7 mouse cellular contexts compared by ENCODE assay signal in the genomic region with DNA sequence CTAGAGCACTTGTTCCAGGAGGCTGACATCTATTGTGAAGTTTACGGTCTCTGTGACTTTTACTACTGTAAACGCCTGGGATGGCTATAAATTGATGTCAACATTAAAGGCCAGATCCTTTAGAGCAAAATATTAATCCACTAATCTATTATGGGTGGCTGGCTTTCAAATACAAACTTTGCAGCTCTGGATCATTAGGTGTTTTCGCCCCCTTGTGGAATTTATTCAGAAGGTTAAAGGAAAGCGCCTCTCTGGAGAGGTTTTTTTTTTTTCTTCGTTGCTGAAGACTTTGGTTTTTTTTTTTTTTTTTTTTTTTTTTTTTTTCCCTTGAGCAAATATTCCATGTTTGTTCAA. TPM values are rescaled to one million over a fixed set of nuclear protein-coding genes. Genes with fewer than 3 reads are reported as not detected.
DNase-seq lines count a peak whose midpoint lies in the region; ATAC-seq and TF ChIP-seq lines count a peak whose summit lies in the region.

No protein-coding gene starts in this region.

- H3K27me3 ChIP-seq in spleen, adult 2 months (ENCODE audit: control insufficient read depth, insufficient read depth, low read length) = no peaks in the 10 kb centered on the region
- H3K27me3 ChIP-seq in hindbrain, embryonic 13.5 days = no peaks in the 10 kb centered on the region
- H3K27me3 ChIP-seq in liver, postnatal 0 days (ENCODE audit: insufficient read depth, low read length) = no peaks in the 10 kb centered on the region

- no peaks in the 10 kb centered on the region for H3K36me3 ChIP-seq in spleen, adult 2 months (ENCODE audit: control insufficient read depth, insufficient read depth, low read length)
- H3K36me3 ChIP-seq in hindbrain, embryonic 13.5 days = no peaks in the 10 kb centered on the region
- H3K36me3 ChIP-seq in liver, postnatal 0 days (replicated peaks; ENCODE audit: insufficient read depth, low read length) = no peaks in the 10 kb centered on the region

- ATAC-seq in hindbrain, embryonic 13.5 days (ENCODE audit: low FRiP score) = no peak
- no peak for ATAC-seq in liver, postnatal 0 days

- H3K4me3 ChIP-seq in spleen, adult 2 months (ENCODE audit: extremely low read depth, insufficient read depth, insufficient read length) = no peak overlapping the region
- no peak overlapping the region for H3K4me3 ChIP-seq in cortical plate, adult 2 months (ENCODE audit: insufficient read depth, low read length)
- peak overlapping the region; percentile 99 for H3K4me3 ChIP-seq in hindbrain, embryonic 13.5 days
- peak overlapping the region; percentile 13 for H3K4me3 ChIP-seq in liver, postnatal 0 days (ENCODE audit: low read depth, low read length)

- H3K4me1 ChIP-seq in spleen, adult 2 months (ENCODE audit: control insufficient read depth, insufficient read depth, insufficient read length) = no peaks in the 10 kb centered on the region
- H3K4me1 ChIP-seq in cortical plate, adult 2 months (ENCODE audit: control insufficient read depth, insufficient read depth, low read length) = peaks cover 5% of the 10 kb centered on the region; the same call in 1 of the 2 replicates
- peaks cover 23% of the 10 kb centered on the region for H3K4me1 ChIP-seq in hindbrain, embryonic 13.5 days (replicated peaks)
- peaks cover 10% of the 10 kb centered on the region; the same call in 1 of the 2 replicates for H3K4me1 ChIP-seq in liver, postnatal 0 days (ENCODE audit: insufficient read depth)

- WGBS in spleen, adult 2 months = 9% methylated on average over 5 of the region's 5 CpGs
- 5% methylated on average over 5 of the region's 5 CpGs for WGBS in hindbrain, embryonic 13.5 days
- WGBS in liver, postnatal 0 days (ENCODE audit: insufficient replicate concordance) = 2% methylated on average over 5 of the region's 5 CpGs

- intact Hi-C loops in gastrocnemius, postnatal 36 days (cut with DNase I) = loop anchor here (10.0 kb wide), 3 partner anchors 363 to 1173 kb away; no protein-coding TSS in a partner anchor

- no peaks in the 10 kb centered on the region for H3K9me3 ChIP-seq in hindbrain, embryonic 13.5 days
- H3K9me3 ChIP-seq in liver, postnatal 0 days (ENCODE audit: low read length) = no peaks in the 10 kb centered on the region

- TF ChIP-seq POLR2A in spleen, adult 2 months (IDR thresholded peaks at IDR 0.05; ENCODE audit: low read depth, low read length) = no peak
- TF ChIP-seq POLR2A in cortical plate, adult 2 months (IDR thresholded peaks at IDR 0.05; ENCODE audit: extremely low read depth, insufficient read depth, low read length) = no peak

- no peak for TF ChIP-seq EP300 in liver, postnatal 0 days (IDR thresholded peaks at IDR 0.05; ENCODE audit: low read depth)

- peak overlapping the region; percentile 59 for H3K4me2 ChIP-seq in hindbrain, embryonic 13.5 days
- peak overlapping the region; percentile 63 for H3K4me2 ChIP-seq in liver, postnatal 0 days (ENCODE audit: low read depth, low read length)

- no peak overlapping the region for H3K27ac ChIP-seq in spleen, adult 2 months (ENCODE audit: insufficient read depth, low read length)
- no peak overlapping the region for H3K27ac ChIP-seq in cortical plate, adult 2 months (ENCODE audit: insufficient read depth, low read length)
- H3K27ac ChIP-seq in hindbrain, embryonic 13.5 days = peak overlapping the region; percentile 73
- peak overlapping the region; percentile 75 for H3K27ac ChIP-seq in liver, postnatal 0 days (ENCODE audit: low read depth)

- peak overlapping the region; percentile 71; the same call in 1 of the 2 replicates for H3K9ac ChIP-seq in hindbrain, embryonic 13.5 days
- no peak overlapping the region for H3K9ac ChIP-seq in liver, postnatal 0 days (replicated peaks)

- peak in 1 of 2 experiments; percentile 32 for DNase-seq in spleen, adult 2 months (ENCODE audit: low read depth in 1 of 2, low spot score in 2 of 2)
- DNase-seq in spleen, adult 12 weeks (ENCODE audit: low spot score) = no peak
- DNase-seq in liver, postnatal 0 days = no peak
- DNase-seq in skeletal muscle tissue, adult 2 months (ENCODE audit: low read depth, low spot score) = peak; percentile 43
- DNase-seq in gastrocnemius, postnatal 36 days = no peak

- TF ChIP-seq CTCF in spleen, adult 2 months (IDR thresholded peaks at IDR 0.05; ENCODE audit: extremely low read depth, insufficient read depth, insufficient read length, insufficient replicate concordance) = peak; percentile 3; the same call in 1 of the 2 replicates
- TF ChIP-seq CTCF in cortical plate, adult 2 months (IDR thresholded peaks at IDR 0.05; ENCODE audit: extremely low read depth, insufficient read depth, low read length) = 0 out of 2 replicates have a peak, but pooled peaks have one; percentile 1
- peak; percentile 63 for TF ChIP-seq CTCF in liver, postnatal 0 days (IDR thresholded peaks at IDR 0.05; ENCODE audit: low read depth)

RNA-seq across cellular contexts. Expression of a gene that starts 4.9 kb away (rescaled TPM):
- polyA plus RNA-seq in spleen, adult 2 months (2012; rRNA removed) = 34.8 and 52.5 TPM in 2 replicates
- polyA plus RNA-seq in cortical plate, adult 2 months (2012; rRNA removed) = 36.0 and 41.9 TPM in 2 replicates
- polyA plus RNA-seq in hindbrain, embryonic 13.5 days (2015; fragmentation: Nextera tagmentation; extraction: Ambion mirVana) = 86.3 and 101 TPM in 2 replicates
- polyA plus RNA-seq in liver, postnatal 0 days (2015; fragmentation: Nextera tagmentation; extraction: Ambion mirVana) = 17.0 and 17.1 TPM in 2 replicates
- 10 to 100 TPM; 45.9 to 51.3 TPM for total RNA-seq in gastrocnemius, postnatal 36 days (2021)

Comparison
In these comparisons a context has a peak if more than half of its experiments do, and no peak if none do; other contexts are left out.
1. H3K27ac ChIP-seq: peak in hindbrain, embryonic 13.5 days (single experiment) and liver, postnatal 0 days (single experiment); none in spleen, adult 2 months (single experiment) and cortical plate, adult 2 months (single experiment).
2. H3K4me3 ChIP-seq: peak in hindbrain, embryonic 13.5 days (single experiment) and liver, postnatal 0 days (single experiment); none in spleen, adult 2 months (single experiment) and cortical plate, adult 2 months (single experiment).
3. CTCF ChIP-seq: peak in every context shown above with its lines; median percentile 63 in liver, postnatal 0 days; 3 in spleen, adult 2 months; 1 in cortical plate, adult 2 months.